Mouse (Mus musculus): Measurements from ENCODE around the gene Anapc16. TPM values are rescaled to one million over a fixed set of nuclear protein-coding genes. Genes with fewer than 3 reads are reported as not detected.
A peak's percentile ranks its signal among the peaks of the same experiment; 100 is the strongest.

The Anapc16 gene
- polyA plus RNA-seq (2012; rRNA removed), result 67.6 and 96.9 TPM in 2 replicates

GRCm38 (mm10) chr10:60002673-60003212 is at the start of gene Anapc16, which contains the start of gene Ascc1:
TSS of gene Anapc16 (minus strand) at chr10:60003135.
TSS of gene Ascc1 (plus strand) at chr10:60002805.
- peak; percentile 64 for DNase-seq (ENCODE audit: low read depth)

- no peak for DNase-seq (ENCODE audit: low read depth)
These were observed 47.6 kb upstream of the Anapc16 start for GRCm38 (mm10) chr10:60050581-60050980.

GRCm38 (mm10) chr10:60046696-60047095 is 43.8 kb upstream of the Anapc16 start:
- peak; percentile 33 for DNase-seq (ENCODE audit: low read depth)

GRCm38 (mm10) chr10:60042350-60042922 is 39.5 kb upstream of the Anapc16 start:
- DNase-seq (ENCODE audit: low read depth), result peak; percentile 27

GRCm38 (mm10) chr10:60035744-60036143 is 32.8 kb upstream of the Anapc16 start:
- no peak for DNase-seq (ENCODE audit: low read depth)

GRCm38 (mm10) chr10:60034621-60035020 is 31.7 kb upstream of the Anapc16 start:
- DNase-seq (ENCODE audit: low read depth), result no peak

GRCm38 (mm10) chr10:60033064-60033463 is 30.1 kb upstream of the Anapc16 start:
- DNase-seq (ENCODE audit: low read depth), result no peak

- no peak for DNase-seq (ENCODE audit: low read depth)
These were observed 29.7 kb upstream of the Anapc16 start for GRCm38 (mm10) chr10:60032622-60033021.

GRCm38 (mm10) chr10:60031985-60032384 is 29.1 kb upstream of the Anapc16 start:
- no peak for DNase-seq (ENCODE audit: low read depth)

GRCm38 (mm10) chr10:60031562-60031961 is 28.6 kb upstream of the Anapc16 start:
- DNase-seq (ENCODE audit: low read depth), result no peak

GRCm38 (mm10) chr10:60029387-60029786 is 26.5 kb upstream of the Anapc16 start:
- DNase-seq (ENCODE audit: low read depth), result no peak

- peak; percentile 19 for DNase-seq (ENCODE audit: low read depth)
These were observed 26.0 kb upstream of the Anapc16 start for GRCm38 (mm10) chr10:60028979-60029378.

GRCm38 (mm10) chr10:60028181-60028580 is 25.2 kb upstream of the Anapc16 start:
- DNase-seq (ENCODE audit: low read depth), result no peak

- DNase-seq (ENCODE audit: low read depth), result no peak
These were observed 24.7 kb upstream of the Anapc16 start for GRCm38 (mm10) chr10:60027619-60028084.

- no peak for DNase-seq (ENCODE audit: low read depth)
These were observed 23.9 kb upstream of the Anapc16 start for GRCm38 (mm10) chr10:60026759-60027395.

GRCm38 (mm10) chr10:60023751-60024150 is 20.8 kb upstream of the Anapc16 start:
- no peak for DNase-seq (ENCODE audit: low read depth)

- no peak for DNase-seq (ENCODE audit: low read depth)
These were observed 16.4 kb upstream of the Anapc16 start for GRCm38 (mm10) chr10:60019299-60019698.

- no peak for DNase-seq (ENCODE audit: low read depth)
These were observed 13.3 kb upstream of the Anapc16 start for GRCm38 (mm10) chr10:60016223-60016622.

GRCm38 (mm10) chr10:60009115-60009514 is 6.2 kb upstream of the Anapc16 start:
- DNase-seq (ENCODE audit: low read depth), result no peak

GRCm38 (mm10) chr10:60005264-60005663 is 2.3 kb upstream of the Anapc16 start:
- DNase-seq (ENCODE audit: low read depth), result no peak

- DNase-seq (ENCODE audit: low read depth), result no peak
These were observed 912 bp upstream of the Anapc16 start for GRCm38 (mm10) chr10:60003847-60004246.

GRCm38 (mm10) chr10:60003213-60003752 is 348 bp upstream of the Anapc16 start:
- peak; percentile 52 for DNase-seq (ENCODE audit: low read depth)

- no peak for DNase-seq (ENCODE audit: low read depth)
These were observed 732 bp downstream of the Anapc16 start for GRCm38 (mm10) chr10:60002203-60002602.
